Mouse (Mus musculus) liver, adult (tissue): ENCODE data around the gene Mapk8ip3.

Experiments
- GATA4 ChIP-seq: IDR thresholded peaks from 2 replicates; pipeline ENCODE4 v1.6.1; 2014; ENCODE audit warnings: mild to moderate bottlenecking, low read length; ENCODE audit not compliant: insufficient replicate concordance

The Mapk8ip3 gene

GRCm38 (mm10) chr17:24892785-24893184, 44.0 kb downstream of the Mapk8ip3 start:
- TF ChIP-seq GATA4, result no peak

DNA sequence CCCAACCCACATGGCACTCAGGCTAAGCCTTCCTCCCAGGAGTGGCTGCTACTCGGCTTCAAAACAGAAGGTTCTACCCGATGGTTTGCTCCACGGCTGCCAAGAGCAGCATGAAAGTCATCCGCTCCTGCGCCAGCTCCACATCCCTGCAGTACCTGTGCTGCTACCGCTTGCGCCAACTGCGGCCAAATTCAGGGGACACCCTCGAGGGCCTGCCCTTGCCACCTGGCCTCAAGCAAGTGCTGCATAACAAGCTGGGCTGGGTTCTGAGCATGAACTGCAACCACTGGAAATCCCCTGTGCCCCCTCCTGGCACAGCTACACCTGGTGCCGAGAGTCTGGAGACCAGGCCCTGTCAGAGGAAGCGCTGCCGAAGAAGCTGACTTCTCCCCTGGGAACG, 45.5 kb downstream of the Mapk8ip3 start:
- TF ChIP-seq GATA4, result no peak

- no peak for TF ChIP-seq GATA4
Measured at GRCm38 (mm10) chr17:24890151-24891092, 46.4 kb downstream of the Mapk8ip3 start.

DNA sequence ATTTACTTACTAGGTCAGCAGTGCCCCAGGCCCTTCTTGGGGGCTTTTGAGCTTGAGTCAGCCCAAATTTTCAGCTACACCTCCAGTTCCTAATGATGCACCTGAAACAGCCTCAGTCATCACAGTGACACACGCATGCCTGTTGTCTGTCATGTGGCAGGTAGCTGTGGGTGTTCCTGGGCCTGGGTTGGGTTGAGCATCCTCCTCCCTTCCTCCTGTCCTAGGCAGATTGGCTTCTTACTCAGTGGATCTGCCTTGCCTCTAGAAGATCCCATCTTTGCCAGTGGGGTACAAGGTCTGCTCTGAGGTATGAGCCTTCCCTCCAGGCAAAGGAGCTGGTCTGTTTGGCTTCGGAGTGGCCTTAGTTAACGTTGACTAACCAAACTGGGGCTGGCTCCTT, 47.9 kb downstream of the Mapk8ip3 start:
- TF ChIP-seq GATA4, result no peak

GRCm38 (mm10) chr17:24887291-24888080, 49.3 kb downstream of the Mapk8ip3 start:
- no peak for TF ChIP-seq GATA4

GRCm38 (mm10) chr17:24886932-24887271, 49.9 kb downstream of the Mapk8ip3 start:
- no peak for TF ChIP-seq GATA4

DNA sequence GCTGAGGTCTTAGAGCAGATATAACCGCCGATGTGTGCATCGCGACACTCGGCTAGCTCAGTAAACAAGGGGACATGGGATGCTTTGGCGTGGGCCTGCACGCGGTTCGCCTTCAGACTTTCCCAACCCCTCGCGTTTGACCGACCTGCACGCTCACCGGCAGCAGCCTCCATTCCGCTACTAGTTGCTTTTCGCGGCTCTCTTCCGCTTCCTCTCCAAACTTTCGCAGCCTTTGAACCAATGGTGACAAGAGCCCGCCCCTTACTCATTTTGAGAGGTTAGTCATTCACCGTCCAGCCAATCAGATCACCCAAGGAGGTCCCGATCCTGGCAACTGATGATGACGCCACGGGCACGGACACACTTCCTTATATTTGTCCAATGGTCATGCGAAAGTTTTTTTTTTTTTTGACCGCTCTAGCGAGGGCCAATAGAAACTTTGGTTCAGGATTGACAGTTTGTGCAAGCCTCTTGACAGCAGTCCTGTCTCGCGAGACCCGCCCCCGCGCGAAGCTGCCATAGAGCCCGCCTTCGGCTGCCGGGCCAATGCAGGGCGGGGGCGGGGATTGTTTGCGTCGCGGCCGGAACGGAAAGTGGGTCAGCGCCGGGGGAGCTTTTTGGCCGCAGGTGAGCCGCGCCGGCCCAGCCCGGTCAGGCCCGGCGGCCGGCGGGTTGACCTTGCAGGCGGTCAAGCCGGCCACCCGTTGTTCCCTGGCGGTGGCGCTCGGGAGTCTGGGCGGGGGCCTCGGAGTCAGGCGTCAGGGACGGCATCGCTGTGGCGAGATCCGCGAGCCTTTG, 50.4 kb downstream of the Mapk8ip3 start, which contains the start of the genes Nubp2 and Spsb3:
Gene Nubp2, minus strand, starts transcription at position 216 of the 798 bp plus-strand sequence.
Gene Spsb3, plus strand, starts transcription at position 510 of the 798 bp plus-strand sequence.
- TF ChIP-seq GATA4, result no peak; the same call in 1 of the 2 replicates

GRCm38 (mm10) chr17:24885356-24886133, 51.2 kb downstream of the Mapk8ip3 start:
- no peak for TF ChIP-seq GATA4

- TF ChIP-seq GATA4, result no peak
Measured at GRCm38 (mm10) chr17:24884391-24884790, 52.4 kb downstream of the Mapk8ip3 start.

DNA sequence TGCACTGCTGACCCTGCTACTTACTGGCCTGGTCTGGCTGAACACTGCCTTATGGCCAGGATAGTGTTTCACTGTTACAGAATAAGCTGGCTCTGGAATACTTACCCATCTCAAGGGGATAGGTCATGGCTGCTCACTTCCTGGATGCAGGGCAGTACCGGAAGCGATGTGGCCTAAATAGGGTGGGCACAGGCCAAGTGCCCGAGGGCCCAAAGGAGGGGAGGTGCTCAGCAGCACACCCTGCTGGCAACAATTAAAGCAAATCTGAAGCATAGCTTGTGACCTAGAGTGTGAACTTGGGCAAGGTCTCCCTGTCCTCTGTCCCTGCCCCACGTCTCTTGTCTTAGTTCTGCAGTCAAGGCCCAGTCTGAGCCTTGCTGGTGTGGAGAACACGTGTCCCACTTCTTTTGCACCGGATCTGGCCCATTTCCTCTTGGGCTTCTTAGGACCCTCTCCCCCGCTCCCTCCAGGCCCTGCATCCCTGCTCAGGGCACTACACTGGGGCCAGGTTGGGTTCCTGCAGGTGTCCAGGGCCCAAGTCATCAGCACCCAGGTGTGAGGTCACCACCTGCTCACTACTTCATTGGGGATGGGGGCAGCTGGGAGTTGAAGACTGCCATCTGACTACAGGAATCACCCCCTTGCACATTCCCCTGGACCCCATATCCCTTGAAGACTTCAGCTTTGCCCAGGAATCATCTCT, 54.9 kb downstream of the Mapk8ip3 start:
- TF ChIP-seq GATA4, result no peak

DNA sequence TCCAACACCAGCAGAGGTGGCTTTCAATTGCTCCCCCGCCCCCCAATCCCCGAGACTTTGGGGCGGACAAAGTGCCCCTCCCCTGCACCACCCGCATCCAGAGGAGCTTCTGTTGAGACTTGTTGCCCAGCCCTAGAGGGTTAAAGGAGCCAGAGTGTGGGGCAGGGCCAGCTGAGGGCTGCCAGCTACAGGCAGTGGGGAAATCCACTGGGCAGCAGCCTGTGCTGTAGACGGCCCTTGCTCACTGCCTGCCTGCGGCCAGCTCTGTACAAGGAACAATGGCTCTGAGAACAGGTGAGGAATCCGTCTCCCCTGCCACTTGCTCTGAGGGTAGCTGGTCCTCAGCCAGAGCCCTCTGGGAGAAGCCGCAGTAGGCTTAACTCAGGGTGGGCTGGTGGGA, 58.2 kb downstream of the Mapk8ip3 start:
- no peak for TF ChIP-seq GATA4

DNA sequence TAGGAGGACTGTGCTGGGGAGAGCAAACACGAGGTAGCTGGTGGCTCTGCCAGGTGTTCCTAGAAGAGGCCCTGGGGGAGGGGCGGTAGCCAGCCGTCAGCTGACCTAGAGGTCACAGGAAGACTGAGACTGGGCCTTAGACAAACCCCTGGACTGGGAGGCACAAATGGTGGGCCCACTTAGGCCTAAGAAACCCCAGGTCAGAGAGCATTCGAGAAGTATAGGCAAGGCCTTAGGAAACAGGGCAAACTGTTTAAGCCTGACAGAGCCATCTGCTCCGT, 58.7 kb downstream of the Mapk8ip3 start:
- TF ChIP-seq GATA4, result no peak

DNA sequence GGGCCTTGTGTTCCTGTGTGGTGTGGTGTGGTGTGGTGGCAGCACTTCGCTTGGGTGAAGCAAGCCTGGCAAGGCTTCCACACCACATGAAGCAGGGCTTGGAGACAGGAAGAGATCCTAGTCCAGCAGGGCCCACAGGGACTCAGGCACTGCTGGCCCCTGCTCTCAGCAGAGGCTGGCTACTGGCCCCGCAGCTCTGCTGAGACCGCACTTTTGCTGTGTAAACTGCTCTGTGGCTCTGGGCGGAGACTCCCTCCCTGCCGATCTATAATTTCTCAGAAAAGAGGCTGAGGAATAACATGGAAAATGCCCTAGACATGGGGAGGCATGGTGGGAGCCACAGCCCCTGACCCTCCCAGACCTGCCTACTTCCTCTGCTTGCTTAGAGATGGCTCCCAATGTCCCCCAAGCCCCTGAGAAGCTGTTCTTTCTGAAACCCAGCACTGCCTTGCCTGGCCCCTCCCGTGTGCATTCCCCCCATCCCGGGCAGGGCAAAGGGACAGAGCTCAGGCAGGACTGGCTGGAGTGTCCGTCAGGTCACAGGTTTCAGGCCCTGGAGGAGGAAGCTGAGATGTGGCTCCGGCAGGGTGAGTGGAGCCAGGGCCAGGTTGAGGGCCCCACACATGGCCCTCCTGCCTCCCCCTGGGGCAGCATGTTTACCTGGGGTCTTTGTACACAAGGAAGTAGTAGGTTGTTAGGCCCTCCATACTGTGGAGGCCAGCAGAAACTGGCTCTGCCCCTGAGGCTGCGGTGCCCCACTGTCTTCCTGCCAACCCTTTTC, 59.3 kb downstream of the Mapk8ip3 start:
- TF ChIP-seq GATA4, result no peak
